Mouse (Mus musculus): Measurements from ENCODE around the gene Ptges2. TPM values are rescaled to one million over a fixed set of nuclear protein-coding genes. Genes with fewer than 3 reads are reported as not detected.

Ptges2 gene
- 3.6 and 15.0 TPM in 2 replicates for polyA plus RNA-seq (2011; ENCODE audit: insufficient read depth, insufficient read length, low replicate concordance, missing spikeins)

DNA sequence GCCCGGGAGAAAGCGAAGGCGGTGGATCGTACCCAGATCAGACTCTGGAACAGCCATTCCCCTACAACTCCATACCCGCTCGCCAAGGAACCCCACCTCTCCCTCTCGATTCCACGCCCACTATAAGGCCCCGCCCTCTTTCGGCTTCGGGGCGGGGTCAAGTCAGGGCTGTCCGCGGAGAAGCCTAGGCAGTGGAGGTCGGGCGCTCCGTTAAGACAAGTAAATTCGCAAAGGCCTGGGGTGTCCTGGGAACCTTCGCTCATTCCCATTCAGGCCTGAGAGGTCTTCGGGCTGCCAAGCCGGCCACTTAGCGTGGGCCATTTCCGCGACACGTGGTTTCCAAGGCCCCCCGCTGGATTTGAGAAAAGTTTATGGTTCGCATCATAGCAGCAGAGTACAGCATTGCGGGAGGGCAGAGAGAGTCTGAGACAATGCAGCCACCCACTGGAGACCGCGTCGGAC is at the start of gene Ptges2:
Gene Ptges2 (plus strand): TSS at position 413 of the 462 bp plus-strand sequence.
- Histone ChIP-seq H3K27ac (ENCODE audit: control insufficient read depth, insufficient read depth, low read depth, low read length, poor library complexity) (peak within 1 kb of the TSS; percentile 89), H3K4me3 (replicated peaks; ENCODE audit: control insufficient read depth, low read depth, low read length) (peak within 1 kb of the TSS; percentile 73), H3K4me1 (ENCODE audit: control insufficient read depth, insufficient read depth, low read length) (no peaks in the 10 kb centered on the region; the same call in 1 of the 2 replicates)
- WGBS, result under 1% methylated on average over 31 of the region's 31 CpGs
- TF ChIP-seq POLR2A (IDR thresholded peaks at IDR 0.05; ENCODE audit: borderline replicate concordance, control insufficient read depth, low read depth, low read length) (peak; percentile 54; the same call in 1 of the 2 replicates), CTCF (IDR thresholded peaks at IDR 0.05; ENCODE audit: control insufficient read depth, insufficient read depth, low read length) (peak; percentile 20; the same call in 1 of the 2 replicates)

DNA sequence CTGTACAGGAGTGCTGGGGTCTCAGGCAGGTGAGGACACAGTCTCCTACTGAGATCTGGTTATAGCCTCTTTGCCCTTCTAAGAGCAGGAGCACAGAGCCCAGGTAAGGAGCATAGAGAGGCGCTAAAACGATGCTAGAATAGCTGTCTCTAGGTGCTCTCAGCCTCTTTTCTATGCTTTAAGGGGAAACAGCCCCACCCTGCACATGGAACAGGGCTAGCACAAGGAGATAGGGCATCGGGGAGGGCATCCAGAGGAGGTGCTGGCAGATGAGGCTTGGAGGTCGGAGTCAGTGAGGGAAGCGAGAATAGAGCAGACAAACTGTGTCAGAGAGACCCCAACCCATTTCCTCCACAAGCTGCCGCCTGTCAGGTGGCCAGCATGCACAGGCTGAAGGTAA is 48.7 kb upstream of the Ptges2 start:
- 80% methylated on average over 6 of the region's 6 CpGs for WGBS
- H3K4me3 ChIP-seq (replicated peaks; ENCODE audit: control insufficient read depth, low read depth, low read length), result no peak overlapping the region

DNA sequence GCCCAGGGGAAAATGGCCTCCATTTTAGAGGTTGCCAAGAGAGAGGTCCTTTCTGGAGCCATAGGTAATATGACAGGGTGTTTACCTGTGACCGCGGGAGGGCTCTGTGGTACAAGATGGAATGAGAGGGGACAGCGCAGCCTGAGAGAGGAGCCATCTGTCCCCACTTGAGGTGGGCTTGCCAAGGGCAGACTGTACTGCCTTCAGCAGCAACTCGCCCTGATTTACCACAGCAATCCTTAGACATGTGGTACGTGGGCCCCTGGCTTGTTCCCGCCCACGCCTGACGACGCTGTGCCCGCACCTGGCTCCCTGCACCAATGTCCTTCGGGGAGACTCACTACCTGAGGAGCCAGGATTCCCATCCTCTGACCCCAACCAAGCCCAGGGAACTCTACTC is 47.4 kb upstream of the Ptges2 start:
- no peak overlapping the region for H3K27ac ChIP-seq (ENCODE audit: control insufficient read depth, insufficient read depth, low read depth, low read length, poor library complexity)
- TF ChIP-seq CTCF (IDR thresholded peaks at IDR 0.05; ENCODE audit: control insufficient read depth, insufficient read depth, low read length) (no peak), POLR2A (IDR thresholded peaks at IDR 0.05; ENCODE audit: borderline replicate concordance, control insufficient read depth, low read depth, low read length) (no peak)
- no peak overlapping the region for H3K4me3 ChIP-seq (replicated peaks; ENCODE audit: control insufficient read depth, low read depth, low read length)
- no peaks in the 10 kb centered on the region for H3K4me1 ChIP-seq (ENCODE audit: control insufficient read depth, insufficient read depth, low read length)
- 83% methylated on average over 11 of the region's 11 CpGs for WGBS

More for the DNA sequence above, 48.7 kb upstream of the Ptges2 start:
- no peaks in the 10 kb centered on the region for H3K4me1 ChIP-seq (ENCODE audit: control insufficient read depth, insufficient read depth, low read length)
- no peak overlapping the region for H3K27ac ChIP-seq (ENCODE audit: control insufficient read depth, insufficient read depth, low read depth, low read length, poor library complexity)
- TF ChIP-seq POLR2A (IDR thresholded peaks at IDR 0.05; ENCODE audit: borderline replicate concordance, control insufficient read depth, low read depth, low read length), result no peak
- TF ChIP-seq CTCF (IDR thresholded peaks at IDR 0.05; ENCODE audit: control insufficient read depth, insufficient read depth, low read length), result no peak

GRCm38 (mm10) chr2:32349625-32350255 is 46.0 kb upstream of the Ptges2 start:
- 62% methylated on average over 8 of the region's 8 CpGs for WGBS
- no peak for TF ChIP-seq POLR2A (IDR thresholded peaks at IDR 0.05; ENCODE audit: borderline replicate concordance, control insufficient read depth, low read depth, low read length)
- TF ChIP-seq CTCF (IDR thresholded peaks at IDR 0.05; ENCODE audit: control insufficient read depth, insufficient read depth, low read length), result no peak
- no peak overlapping the region for H3K27ac ChIP-seq (ENCODE audit: control insufficient read depth, insufficient read depth, low read depth, low read length, poor library complexity)
- no peaks in the 10 kb centered on the region for H3K4me1 ChIP-seq (ENCODE audit: control insufficient read depth, insufficient read depth, low read length)
- H3K4me3 ChIP-seq (replicated peaks; ENCODE audit: control insufficient read depth, low read depth, low read length), result no peak overlapping the region

GRCm38 (mm10) chr2:32350471-32351051 is 45.1 kb upstream of the Ptges2 start:
- 53% methylated on average over 13 of the region's 13 CpGs for WGBS
- Histone ChIP-seq H3K27ac (ENCODE audit: control insufficient read depth, insufficient read depth, low read depth, low read length, poor library complexity) (no peak overlapping the region), H3K4me3 (replicated peaks; ENCODE audit: control insufficient read depth, low read depth, low read length) (no peak overlapping the region), H3K4me1 (ENCODE audit: control insufficient read depth, insufficient read depth, low read length) (no peaks in the 10 kb centered on the region)
- no peak for TF ChIP-seq POLR2A (IDR thresholded peaks at IDR 0.05; ENCODE audit: borderline replicate concordance, control insufficient read depth, low read depth, low read length)
- TF ChIP-seq CTCF (IDR thresholded peaks at IDR 0.05; ENCODE audit: control insufficient read depth, insufficient read depth, low read length), result no peak

DNA sequence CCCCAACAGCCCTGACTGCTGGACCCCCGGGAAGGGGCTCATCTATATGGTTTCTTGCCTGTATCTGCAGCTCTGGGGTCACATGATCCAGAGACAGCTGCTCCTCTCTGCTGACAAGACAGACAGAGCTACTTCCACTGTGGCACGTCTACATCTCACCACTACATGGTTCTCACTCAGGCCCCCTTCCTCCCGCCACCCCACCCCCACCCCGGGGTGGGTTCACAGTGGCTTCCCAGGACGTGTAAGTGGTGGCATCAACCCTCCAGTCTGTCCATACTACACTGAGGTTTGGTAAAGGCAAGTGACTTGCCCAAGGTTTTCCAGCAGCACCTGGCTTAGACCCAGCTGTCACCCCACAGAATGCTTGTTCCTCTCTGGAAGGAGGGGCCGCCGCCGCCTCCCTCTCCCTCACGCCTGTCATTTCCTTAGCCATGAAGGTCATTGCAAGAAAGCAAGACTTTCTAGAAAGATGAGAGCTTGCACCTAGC is 44.2 kb upstream of the Ptges2 start:
- Histone ChIP-seq H3K4me1 (ENCODE audit: control insufficient read depth, insufficient read depth, low read length) (no peaks in the 10 kb centered on the region), H3K4me3 (replicated peaks; ENCODE audit: control insufficient read depth, low read depth, low read length) (no peak overlapping the region), H3K27ac (ENCODE audit: control insufficient read depth, insufficient read depth, low read depth, low read length, poor library complexity) (no peak overlapping the region)
- WGBS, result 30% methylated on average over 9 of the region's 9 CpGs
- TF ChIP-seq POLR2A (IDR thresholded peaks at IDR 0.05; ENCODE audit: borderline replicate concordance, control insufficient read depth, low read depth, low read length) (no peak), CTCF (IDR thresholded peaks at IDR 0.05; ENCODE audit: control insufficient read depth, insufficient read depth, low read length) (no peak)

GRCm38 (mm10) chr2:32352151-32353006 is 43.3 kb upstream of the Ptges2 start, which contains the start of gene Ciz1:
TSS of gene Ciz1 (plus strand) at chr2:32352327.
- 2% methylated on average over 45 of the region's 52 CpGs for WGBS
- TF ChIP-seq POLR2A (IDR thresholded peaks at IDR 0.05; ENCODE audit: borderline replicate concordance, control insufficient read depth, low read depth, low read length) (no peak), CTCF (IDR thresholded peaks at IDR 0.05; ENCODE audit: control insufficient read depth, insufficient read depth, low read length) (no peak)
- Histone ChIP-seq H3K4me3 (replicated peaks; ENCODE audit: control insufficient read depth, low read depth, low read length) (peak within 1 kb of the TSS; percentile 48), H3K4me1 (ENCODE audit: control insufficient read depth, insufficient read depth, low read length) (no peaks in the 10 kb centered on the region), H3K27ac (ENCODE audit: control insufficient read depth, insufficient read depth, low read depth, low read length, poor library complexity) (no peak within 1 kb of the TSS)
